Mouse (Mus musculus) forebrain, embryonic 15.5 days (tissue): Measurements from ENCODE around the gene Igflr1. TPM values are rescaled to one million over a fixed set of nuclear protein-coding genes. Genes with fewer than 3 reads are reported as not detected.

Experiments
- ATAC-seq: fragments of 200-750 bp; cut with Nextera tagmentation; replicated peaks from 2 replicates; pipeline ENCODE4 v1.8.0; 2017; ENCODE audit warnings: mild to moderate bottlenecking, moderate TSS enrichment, moderate library complexity
- H3K27ac ChIP-seq: fragments of 300-500 bp; sonication (generic); replicated peaks from 2 replicates; pipeline ENCODE4 v1.5.1; 2015; ENCODE audit warnings: mild to moderate bottlenecking, inconsistent platforms
- H3K27me3 ChIP-seq: fragments of 300-500 bp; sonication (generic); 2 replicates; pipeline ENCODE4 v1.6.1; 2015; ENCODE audit warnings: inconsistent platforms
- H3K36me3 ChIP-seq: fragments of 300-500 bp; sonication (generic); 2 replicates; pipeline ENCODE4 v1.6.1; 2015; ENCODE audit warnings: mild to moderate bottlenecking, inconsistent platforms
- H3K4me1 ChIP-seq: fragments of 300-500 bp; sonication (generic); 2 replicates; pipeline ENCODE4 v1.6.1; 2015; ENCODE audit warnings: inconsistent platforms
- H3K4me2 ChIP-seq: fragments of 300-500 bp; sonication (generic); replicated peaks from 2 replicates; pipeline ENCODE4 v1.6.1; 2015; ENCODE audit warnings: mild to moderate bottlenecking, inconsistent platforms
- H3K4me3 ChIP-seq: fragments of 300-500 bp; sonication (generic); 2 replicates; pipeline ENCODE4 v1.5.1; 2015; ENCODE audit warnings: mild to moderate bottlenecking, inconsistent platforms
- H3K9ac ChIP-seq: fragments of 300-500 bp; sonication (generic); replicated peaks from 2 replicates; pipeline ENCODE4 v1.6.1; 2015; ENCODE audit warnings: mild to moderate bottlenecking, inconsistent platforms
- H3K9me3 ChIP-seq: fragments of 300-500 bp; sonication (generic); 2 replicates; pipeline ENCODE4 v1.6.1; 2016; ENCODE audit warnings: inconsistent platforms
- WGBS: fragments of 180-500 bp; shearing (Covaris S2); methylation state at CpG from one replicate; pipeline ENCODE4 v1.1.7; 2015; ENCODE audit warnings: mixed read lengths; 5-methylcytosine and 5-hydroxymethylcytosine counted together
- polyA plus RNA-seq: library from polyadenylated mRNA; unstranded; fragments of >200 nt; fragmentation: Nextera tagmentation; extraction: Ambion mirVana; gene quantifications from 2 replicates; pipeline ENCODE4 v1.2.1, GENCODE M21; 2015

The Igflr1 gene
- polyA plus RNA-seq, 1 experiment from 2014 or later = 6.6 TPM

- H3K9me3 ChIP-seq = no peaks in the 10 kb centered on the region
- H3K27ac ChIP-seq = peak within 1 kb of the TSS; percentile 98
- peak; percentile 87 for ATAC-seq
- peak within 1 kb of the TSS; percentile 91 for H3K4me3 ChIP-seq
- H3K4me1 ChIP-seq = peaks cover 38% of the 10 kb centered on the region
- H3K36me3 ChIP-seq = peaks cover 29% of the 10 kb centered on the region
- WGBS = under 1% methylated on average over 62 of the region's 84 CpGs
- peak within 1 kb of the TSS; percentile 94 for H3K9ac ChIP-seq
- peak within 1 kb of the TSS; percentile 78 for H3K4me2 ChIP-seq
- H3K27me3 ChIP-seq = no peaks in the 10 kb centered on the region
Observed at GRCm38 (mm10) chr7:30534633-30535577, 30.3 kb upstream of the Igflr1 start, which contains the start of gene Arhgap33. Gene Arhgap33 (minus strand): TSS chr7:30535060.

DNA sequence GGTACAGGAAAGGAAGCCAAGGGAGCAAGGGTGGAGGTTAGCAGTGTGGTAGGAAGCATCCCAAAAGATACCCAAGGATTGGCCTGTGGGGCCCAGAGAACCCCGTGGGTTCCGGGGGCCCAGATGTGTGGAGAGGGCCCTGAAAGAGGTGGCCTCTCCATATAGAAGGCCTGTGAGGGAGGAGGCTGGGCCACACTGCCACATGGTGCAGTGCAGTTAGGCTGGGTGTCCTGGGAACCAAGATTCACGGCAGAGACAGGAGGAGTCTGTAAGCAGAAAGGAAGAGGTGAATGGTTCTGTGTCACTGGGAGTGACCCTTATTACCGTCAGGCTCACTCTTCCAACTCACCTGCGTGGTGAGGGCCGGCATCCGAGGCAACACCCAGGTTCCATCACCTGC lies 24.7 kb upstream of the Igflr1 start:
- no peak overlapping the region for H3K4me2 ChIP-seq
- no peak for ATAC-seq
- no peaks in the 10 kb centered on the region for H3K27me3 ChIP-seq
- H3K27ac ChIP-seq = no peak overlapping the region
- H3K9ac ChIP-seq = no peak overlapping the region
- peaks cover 15% of the 10 kb centered on the region for H3K36me3 ChIP-seq
- peaks cover 5% of the 10 kb centered on the region for H3K4me1 ChIP-seq
- H3K9me3 ChIP-seq = no peaks in the 10 kb centered on the region
- no peak overlapping the region for H3K4me3 ChIP-seq
- 90% methylated on average over 7 of the region's 7 CpGs for WGBS

- peaks cover 36% of the 10 kb centered on the region for H3K36me3 ChIP-seq
- H3K4me3 ChIP-seq = no peak overlapping the region
- WGBS = 94% methylated on average over 2 of the region's 2 CpGs
- H3K27ac ChIP-seq = no peak overlapping the region
- H3K27me3 ChIP-seq = no peaks in the 10 kb centered on the region
- no peaks in the 10 kb centered on the region for H3K9me3 ChIP-seq
- no peak overlapping the region for H3K4me2 ChIP-seq
- no peak overlapping the region for H3K9ac ChIP-seq
- no peaks in the 10 kb centered on the region for H3K4me1 ChIP-seq
- ATAC-seq = no peak
Observed at GRCm38 (mm10) chr7:30544327-30544726, 20.9 kb upstream of the Igflr1 start.

- Histone ChIP-seq H3K9ac (no peak overlapping the region), H3K4me3 (no peak overlapping the region), H3K36me3 (peaks cover 26% of the 10 kb centered on the region), H3K9me3 (no peaks in the 10 kb centered on the region), H3K4me2 (no peak overlapping the region), H3K27ac (no peak overlapping the region), H3K27me3 (no peaks in the 10 kb centered on the region), H3K4me1 (peaks cover 21% of the 10 kb centered on the region)
- WGBS = 95% methylated on average over 2 of the region's 2 CpGs
- no peak for ATAC-seq
Observed at GRCm38 (mm10) chr7:30549880-30550279, 15.3 kb upstream of the Igflr1 start.

DNA sequence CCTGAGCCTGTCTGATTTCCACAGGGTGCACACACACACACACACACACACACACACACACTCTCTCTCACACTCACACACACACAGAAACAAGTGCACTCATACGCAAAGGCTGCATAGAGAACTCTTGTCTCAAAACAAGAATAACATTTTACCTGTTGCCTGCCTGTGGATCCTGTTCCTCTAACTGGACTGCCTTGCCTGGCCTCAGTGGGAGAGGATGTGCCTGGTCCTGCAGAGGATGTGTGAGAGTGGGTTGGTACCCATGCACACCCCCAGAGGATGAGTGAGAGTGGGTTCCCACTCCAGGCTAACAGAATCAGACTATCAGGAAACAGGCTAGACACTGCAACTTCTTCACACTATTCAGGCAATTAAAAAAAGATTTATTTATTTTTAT lies 14.6 kb upstream of the Igflr1 start:
- WGBS = 86% methylated on average over 1 of the region's 1 CpGs

GRCm38 (mm10) chr7:30551445-30552101 lies 13.7 kb upstream of the Igflr1 start:
- peak overlapping the region; percentile 94 for H3K4me2 ChIP-seq
- H3K9me3 ChIP-seq = no peaks in the 10 kb centered on the region
- peak overlapping the region; percentile 66 for H3K9ac ChIP-seq
- WGBS = 2% methylated on average over 10 of the region's 10 CpGs
- H3K36me3 ChIP-seq = peaks cover 33% of the 10 kb centered on the region
- H3K4me1 ChIP-seq = peaks cover 21% of the 10 kb centered on the region
- ATAC-seq = peak; percentile 68
- H3K27me3 ChIP-seq = no peaks in the 10 kb centered on the region
- peak overlapping the region; percentile 74 for H3K4me3 ChIP-seq
- peak overlapping the region; percentile 99 for H3K27ac ChIP-seq

More for the DNA sequence above, 14.6 kb upstream of the Igflr1 start:
- 0 out of 2 replicates have a peak overlapping the region, but pooled peaks have one; percentile 21 for H3K27ac ChIP-seq
- H3K27me3 ChIP-seq = no peaks in the 10 kb centered on the region
- no peak overlapping the region for H3K4me2 ChIP-seq
- H3K4me3 ChIP-seq = no peak overlapping the region
- H3K36me3 ChIP-seq = peaks cover 33% of the 10 kb centered on the region
- ATAC-seq = no peak
- H3K9me3 ChIP-seq = no peaks in the 10 kb centered on the region
- H3K9ac ChIP-seq = no peak overlapping the region
- H3K4me1 ChIP-seq = peaks cover 21% of the 10 kb centered on the region

DNA sequence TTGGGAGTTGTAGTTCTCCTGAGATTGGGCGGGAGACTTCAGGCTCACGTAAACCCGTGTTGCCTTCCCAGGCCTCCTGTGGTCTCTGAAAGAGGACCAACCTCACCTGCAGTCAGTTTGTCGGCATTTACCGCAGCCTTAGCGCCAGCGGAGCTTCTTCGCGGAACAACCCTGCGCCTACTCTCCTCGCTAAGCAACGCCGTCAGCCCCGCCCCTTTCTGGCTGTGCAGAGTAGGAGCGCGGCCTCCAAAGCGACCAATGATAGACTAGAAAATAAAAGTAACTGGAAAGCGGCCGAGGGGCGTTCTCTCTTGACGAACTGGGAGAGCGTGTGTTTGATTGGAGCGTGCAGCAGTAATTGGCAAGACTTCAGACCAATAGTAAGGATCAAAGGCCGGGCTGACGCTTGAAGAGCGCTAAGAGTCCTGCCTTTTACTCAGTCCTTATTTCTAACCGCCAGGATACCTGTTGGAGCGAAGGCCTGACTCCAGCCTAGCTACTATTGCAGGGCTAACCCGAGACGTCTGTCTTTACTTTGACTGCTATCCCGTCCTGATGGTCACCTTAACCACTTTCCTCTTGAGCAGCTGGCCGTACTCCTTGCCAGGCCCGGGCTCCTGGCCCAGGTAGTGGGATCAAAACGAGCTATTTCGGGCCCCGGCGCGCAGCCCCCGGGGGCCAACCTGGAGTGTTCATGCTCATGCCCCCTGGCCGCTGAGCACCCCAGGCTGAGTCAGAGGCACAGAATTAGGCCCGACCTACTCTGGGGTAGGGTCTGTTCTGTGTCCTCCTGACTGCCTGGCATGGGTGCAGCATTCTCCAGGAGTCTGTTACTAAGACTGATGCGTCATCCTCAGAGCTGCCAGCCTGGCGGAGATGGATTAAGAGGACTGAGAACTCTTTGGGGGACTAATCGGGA lies 12.9 kb upstream of the Igflr1 start, which contains the start of the genes Hspb6 and Proser3:
Hspb6 (plus strand) TSS at position 77 of the 919 bp plus-strand sequence.
Proser3 (minus strand) TSS at position 198 of the 919 bp plus-strand sequence.
- 1% methylated on average over 44 of the region's 44 CpGs for WGBS
- H3K4me1 ChIP-seq = peaks cover 21% of the 10 kb centered on the region
- H3K9me3 ChIP-seq = no peaks in the 10 kb centered on the region
- no peaks in the 10 kb centered on the region for H3K27me3 ChIP-seq
- peak; percentile 96 for ATAC-seq
- peaks cover 41% of the 10 kb centered on the region for H3K36me3 ChIP-seq
- H3K4me2 ChIP-seq = peak within 1 kb of the TSS; percentile 94
- peak within 1 kb of the TSS; percentile 99 for H3K27ac ChIP-seq
- peak within 1 kb of the TSS; percentile 66 for H3K9ac ChIP-seq
- peak within 1 kb of the TSS; percentile 74 for H3K4me3 ChIP-seq

GRCm38 (mm10) chr7:30553021-30553589 lies 12.1 kb upstream of the Igflr1 start:
- Histone ChIP-seq H3K27me3 (no peaks in the 10 kb centered on the region), H3K4me1 (peaks cover 23% of the 10 kb centered on the region), H3K9ac (peak overlapping the region; percentile 54), H3K27ac (peak overlapping the region; percentile 99), H3K36me3 (peaks cover 37% of the 10 kb centered on the region), H3K4me3 (peak overlapping the region; percentile 74), H3K9me3 (no peaks in the 10 kb centered on the region), H3K4me2 (peak overlapping the region; percentile 94)
- ATAC-seq = no peak
- 2% methylated on average over 23 of the region's 23 CpGs for WGBS

- Histone ChIP-seq H3K27ac (no peak overlapping the region), H3K9ac (0 out of 2 replicates have a peak overlapping the region, but pooled peaks have one; percentile 54), H3K9me3 (no peaks in the 10 kb centered on the region), H3K36me3 (peaks cover 32% of the 10 kb centered on the region), H3K4me3 (peak overlapping the region; percentile 74; the same call in 1 of the 2 replicates), H3K27me3 (no peaks in the 10 kb centered on the region), H3K4me1 (peaks cover 32% of the 10 kb centered on the region), H3K4me2 (peak overlapping the region; percentile 94; the same call in 1 of the 2 replicates)
- ATAC-seq = no peak
- WGBS = 87% methylated on average over 22 of the region's 22 CpGs
Observed at GRCm38 (mm10) chr7:30553810-30554584, 11.2 kb upstream of the Igflr1 start.

DNA sequence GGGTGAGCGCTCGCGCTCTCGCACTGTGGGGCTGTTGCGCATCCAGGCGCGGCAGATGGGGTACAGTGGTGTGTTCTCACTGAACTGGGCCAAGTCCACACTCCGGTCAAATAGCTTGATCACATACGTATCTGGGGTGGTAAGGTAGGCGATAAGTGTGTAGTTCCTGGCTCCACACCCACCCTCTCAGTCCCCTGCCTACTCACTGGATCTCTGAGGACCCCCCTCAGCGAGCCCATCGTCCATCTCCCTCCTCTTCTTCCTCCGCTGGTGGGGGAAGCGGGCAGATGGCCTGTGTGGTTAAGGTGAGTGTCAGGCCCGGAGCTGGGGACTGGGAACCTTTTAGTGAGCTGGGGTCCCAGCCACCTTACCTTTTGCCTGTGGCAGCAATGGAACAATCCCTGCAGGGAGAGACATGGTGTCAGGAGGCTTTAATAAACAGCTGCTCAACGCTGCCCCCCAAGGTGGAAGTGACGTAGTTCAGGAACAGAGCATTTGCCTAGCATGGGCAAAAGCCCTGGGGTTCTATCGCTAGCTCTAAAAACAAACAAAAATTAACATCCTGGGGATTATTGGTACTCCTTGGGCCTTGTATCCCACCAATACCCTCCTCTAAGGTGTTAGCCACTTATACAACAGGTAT lies 8.2 kb upstream of the Igflr1 start:
- H3K27ac ChIP-seq = no peak overlapping the region
- H3K4me2 ChIP-seq = no peak overlapping the region
- H3K4me1 ChIP-seq = peaks cover 35% of the 10 kb centered on the region
- no peak overlapping the region for H3K4me3 ChIP-seq
- H3K36me3 ChIP-seq = peaks cover 34% of the 10 kb centered on the region
- 95% methylated on average over 18 of the region's 18 CpGs for WGBS
- H3K27me3 ChIP-seq = no peaks in the 10 kb centered on the region
- no peak overlapping the region for H3K9ac ChIP-seq
- no peaks in the 10 kb centered on the region for H3K9me3 ChIP-seq
- ATAC-seq = no peak
